Mouse (Mus musculus): ENCODE data around the gene Gpr146.

Gpr146 gene

GRCm38 (mm10) chr5:139429818-139430341 is 52.4 kb downstream of the Gpr146 start:
- no peak for DNase-seq (ENCODE audit: low spot score)

- no peak for DNase-seq (ENCODE audit: low spot score)
Observed at GRCm38 (mm10) chr5:139432333-139432732, 54.8 kb downstream of the Gpr146 start.

GRCm38 (mm10) chr5:139432747-139433508 is 55.4 kb downstream of the Gpr146 start:
- no peak for DNase-seq (ENCODE audit: low spot score)

- no peak for DNase-seq (ENCODE audit: low spot score)
Observed at GRCm38 (mm10) chr5:139433842-139434568, 56.5 kb downstream of the Gpr146 start.

- no peak for DNase-seq (ENCODE audit: low spot score)
Observed at GRCm38 (mm10) chr5:139434940-139435339, 57.4 kb downstream of the Gpr146 start.

GRCm38 (mm10) chr5:139437769-139438168 is 60.3 kb downstream of the Gpr146 start:
- DNase-seq (ENCODE audit: low spot score): no peak

GRCm38 (mm10) chr5:139438440-139438839 is 60.9 kb downstream of the Gpr146 start:
- no peak for DNase-seq (ENCODE audit: low spot score)

GRCm38 (mm10) chr5:139440451-139440850 is 63.0 kb downstream of the Gpr146 start:
- no peak for DNase-seq (ENCODE audit: low spot score)

- DNase-seq (ENCODE audit: low spot score): no peak
Observed at GRCm38 (mm10) chr5:139440926-139441725, 63.6 kb downstream of the Gpr146 start.

- DNase-seq (ENCODE audit: low spot score): no peak
Observed at GRCm38 (mm10) chr5:139441726-139442018, 64.2 kb downstream of the Gpr146 start.

GRCm38 (mm10) chr5:139442428-139442827 is 64.9 kb downstream of the Gpr146 start:
- DNase-seq (ENCODE audit: low spot score): no peak

- DNase-seq (ENCODE audit: low spot score): no peak
Observed at GRCm38 (mm10) chr5:139442962-139443361, 65.5 kb downstream of the Gpr146 start.

GRCm38 (mm10) chr5:139445258-139445657 is 67.8 kb downstream of the Gpr146 start:
- no peak for DNase-seq (ENCODE audit: low spot score)

All from lung, postnatal 25 days (tissue).